Comparison of ENCODE assay signal across 8 mouse cellular contexts in genomic region chr7:141462333-141462821, GRCm38 (mm10). TPM values are rescaled to one million over a fixed set of nuclear protein-coding genes. Genes with fewer than 3 reads are reported as not detected.
DNase-seq lines count a peak whose midpoint lies in the region; ATAC-seq and TF ChIP-seq lines count a peak whose summit lies in the region.

No protein-coding gene starts in this region.

- H3K4me2 ChIP-seq in forebrain, embryonic 16.5 days (ENCODE audit: low read length): no peak overlapping the region
- peak overlapping the region; percentile 61 for H3K4me2 ChIP-seq in embryonic facial prominence, embryonic 12.5 days (replicated peaks)
- H3K4me2 ChIP-seq in hindbrain, postnatal 0 days (ENCODE audit: low read depth, low read length): peak overlapping the region; percentile 69
- H3K4me2 ChIP-seq in liver, embryonic 14.5 days (ENCODE audit: low read depth): peak overlapping the region; percentile 55
- H3K4me2 ChIP-seq in stomach, embryonic 14.5 days (replicated peaks; ENCODE audit: low read depth, low read length): peak overlapping the region; percentile 70

- WGBS in forebrain, embryonic 10.5 days: 15% methylated on average over 5 of the region's 5 CpGs
- 17% methylated on average over 5 of the region's 5 CpGs for WGBS in forebrain, embryonic 16.5 days
- 7% methylated on average over 5 of the region's 5 CpGs for WGBS in embryonic facial prominence, embryonic 12.5 days
- WGBS in hindbrain, postnatal 0 days: 20% methylated on average over 5 of the region's 5 CpGs
- 18% methylated on average over 5 of the region's 5 CpGs for WGBS in liver, embryonic 14.5 days (ENCODE audit: insufficient replicate concordance)
- WGBS in stomach, embryonic 14.5 days: 13% methylated on average over 5 of the region's 5 CpGs

- no peak for ATAC-seq in forebrain, embryonic 16.5 days
- no peak for ATAC-seq in embryonic facial prominence, embryonic 12.5 days (ENCODE audit: insufficient number of reproducible peaks, insufficient read depth, low FRiP score, low TSS enrichment)
- ATAC-seq in hindbrain, postnatal 0 days: no peak
- ATAC-seq in liver, embryonic 14.5 days (ENCODE audit: insufficient read depth): no peak
- ATAC-seq in stomach, embryonic 14.5 days (ENCODE audit: insufficient number of reproducible peaks, insufficient read depth, low FRiP score, low read depth): no peak

- no peaks in the 10 kb centered on the region for H3K9me3 ChIP-seq in forebrain, embryonic 10.5 days
- H3K9me3 ChIP-seq in forebrain, embryonic 16.5 days (ENCODE audit: control insufficient read depth, low read length): no peaks in the 10 kb centered on the region
- H3K9me3 ChIP-seq in embryonic facial prominence, embryonic 12.5 days: no peaks in the 10 kb centered on the region
- H3K9me3 ChIP-seq in hindbrain, postnatal 0 days (ENCODE audit: low read length): no peaks in the 10 kb centered on the region
- H3K9me3 ChIP-seq in liver, embryonic 14.5 days (ENCODE audit: control insufficient read depth, low read length): no peaks in the 10 kb centered on the region
- H3K9me3 ChIP-seq in stomach, embryonic 14.5 days (ENCODE audit: control insufficient read depth, low read depth, low read length): no peaks in the 10 kb centered on the region

- peaks cover 90% of the 10 kb centered on the region for H3K27me3 ChIP-seq in forebrain, embryonic 10.5 days (ENCODE audit: poor library complexity, severe bottlenecking)
- H3K27me3 ChIP-seq in forebrain, embryonic 16.5 days (replicated peaks; ENCODE audit: control insufficient read depth, insufficient read depth, low read length): peaks cover 59% of the 10 kb centered on the region
- H3K27me3 ChIP-seq in embryonic facial prominence, embryonic 12.5 days: peaks cover 81% of the 10 kb centered on the region
- H3K27me3 ChIP-seq in hindbrain, postnatal 0 days (ENCODE audit: insufficient read depth, low read length): peaks cover 29% of the 10 kb centered on the region
- H3K27me3 ChIP-seq in liver, embryonic 14.5 days (ENCODE audit: control insufficient read depth, insufficient read depth, low read length): peaks cover 63% of the 10 kb centered on the region
- H3K27me3 ChIP-seq in stomach, embryonic 14.5 days (ENCODE audit: control insufficient read depth, insufficient read depth, low read length): peaks cover 19% of the 10 kb centered on the region; the same call in 1 of the 2 replicates

- no peak for TF ChIP-seq EP300 in liver, embryonic 14.5 days (IDR thresholded peaks at IDR 0.05; ENCODE audit: low read depth)

- TF ChIP-seq CTCF in hindbrain, postnatal 0 days (IDR thresholded peaks at IDR 0.05; ENCODE audit: low read depth): no peak
- no peak for TF ChIP-seq CTCF in liver, embryonic 14.5 days (IDR thresholded peaks at IDR 0.05; ENCODE audit: low read depth)

- DNase-seq in forebrain, embryonic 10.5 days (ENCODE audit: extremely low spot score, low spot score): no peak
- no peak for DNase-seq in hindbrain, postnatal 0 days (ENCODE audit: low spot score)
- DNase-seq in liver, embryonic 14.5 days (ENCODE audit: low read depth in 3 of 3, low spot score in 3 of 3): no peak
- DNase-seq in thymus, postnatal 14 days: no peak
- DNase-seq in layer of hippocampus, postnatal 36 days: no peak

- peak overlapping the region; percentile 68; the same call in 1 of the 2 replicates for H3K27ac ChIP-seq in forebrain, embryonic 10.5 days
- H3K27ac ChIP-seq in forebrain, embryonic 16.5 days (ENCODE audit: low read length): no peak overlapping the region
- no peak overlapping the region for H3K27ac ChIP-seq in embryonic facial prominence, embryonic 12.5 days
- H3K27ac ChIP-seq in hindbrain, postnatal 0 days: no peak overlapping the region
- no peak overlapping the region for H3K27ac ChIP-seq in liver, embryonic 14.5 days
- H3K27ac ChIP-seq in stomach, embryonic 14.5 days (ENCODE audit: low read length): no peak overlapping the region

- H3K36me3 ChIP-seq in forebrain, embryonic 10.5 days (replicated peaks): peaks cover 12% of the 10 kb centered on the region
- H3K36me3 ChIP-seq in forebrain, embryonic 16.5 days (ENCODE audit: control insufficient read depth, insufficient read depth): no peaks in the 10 kb centered on the region
- no peaks in the 10 kb centered on the region for H3K36me3 ChIP-seq in embryonic facial prominence, embryonic 12.5 days
- 0 out of 2 replicates have a peak, but pooled peaks cover 4% of the 10 kb centered on the region for H3K36me3 ChIP-seq in hindbrain, postnatal 0 days (ENCODE audit: insufficient read depth, low read length)
- H3K36me3 ChIP-seq in liver, embryonic 14.5 days (replicated peaks; ENCODE audit: control insufficient read depth, insufficient read depth, low read depth): no peaks in the 10 kb centered on the region
- H3K36me3 ChIP-seq in stomach, embryonic 14.5 days (ENCODE audit: control insufficient read depth, insufficient read depth, low read length): peaks cover 6% of the 10 kb centered on the region; the same call in 1 of the 2 replicates

- peak overlapping the region; percentile 55 for H3K4me3 ChIP-seq in forebrain, embryonic 10.5 days
- no peak overlapping the region; the same call in 1 of the 2 replicates for H3K4me3 ChIP-seq in forebrain, embryonic 16.5 days (replicated peaks; ENCODE audit: low read length)
- no peak overlapping the region for H3K4me3 ChIP-seq in embryonic facial prominence, embryonic 12.5 days
- H3K4me3 ChIP-seq in hindbrain, postnatal 0 days (ENCODE audit: low read length): no peak overlapping the region
- 0 out of 4 replicates have a peak overlapping the region, but pooled peaks of 1 of the 2 experiments have one; percentile 3 for H3K4me3 ChIP-seq in liver, embryonic 14.5 days (ENCODE audit: insufficient read depth in 1 of 2, low read depth in 2 of 2, low read length in 2 of 2)
- H3K4me3 ChIP-seq in stomach, embryonic 14.5 days (ENCODE audit: low read depth, low read length): peak overlapping the region; percentile 37

- H3K4me1 ChIP-seq in forebrain, embryonic 10.5 days: peaks cover 66% of the 10 kb centered on the region
- H3K4me1 ChIP-seq in forebrain, embryonic 16.5 days (replicated peaks; ENCODE audit: control insufficient read depth, insufficient read depth, low read length): peaks cover 19% of the 10 kb centered on the region
- peaks cover 32% of the 10 kb centered on the region for H3K4me1 ChIP-seq in embryonic facial prominence, embryonic 12.5 days
- H3K4me1 ChIP-seq in hindbrain, postnatal 0 days (ENCODE audit: insufficient read depth, low read length): no peaks in the 10 kb centered on the region; the same call in 1 of the 2 replicates
- peaks cover 6 to 7% of the 10 kb centered on the region in 2 experiments for H3K4me1 ChIP-seq in liver, embryonic 14.5 days (replicated peaks; ENCODE audit: control insufficient read depth in 2 of 2, insufficient read depth in 2 of 2, low read length in 1 of 2)
- H3K4me1 ChIP-seq in stomach, embryonic 14.5 days (ENCODE audit: control insufficient read depth, insufficient read depth, low read length): peaks cover 34% of the 10 kb centered on the region

- H3K9ac ChIP-seq in forebrain, embryonic 16.5 days (replicated peaks; ENCODE audit: low read depth, low read length): no peak overlapping the region; the same call in 1 of the 2 replicates
- peak overlapping the region; percentile 41; the same call in 1 of the 2 replicates for H3K9ac ChIP-seq in embryonic facial prominence, embryonic 12.5 days
- peak overlapping the region; percentile 46; the same call in 1 of the 2 replicates for H3K9ac ChIP-seq in hindbrain, postnatal 0 days (replicated peaks; ENCODE audit: low read length)
- H3K9ac ChIP-seq in liver, embryonic 14.5 days (replicated peaks): no peak overlapping the region
- no peak overlapping the region for H3K9ac ChIP-seq in stomach, embryonic 14.5 days (replicated peaks; ENCODE audit: low read depth, low read length)

RNA-seq across cellular contexts. Expression of gene Cracr2b, which starts 1.5 kb away (rescaled TPM):
- 6.2 and 7.3 TPM in 2 replicates for polyA plus RNA-seq in forebrain, embryonic 10.5 days (2016; fragmentation: Nextera tagmentation; extraction: Ambion mirVana)
- polyA plus RNA-seq in forebrain, embryonic 16.5 days (2015; fragmentation: Nextera tagmentation; extraction: Ambion mirVana): 5.2 and 5.3 TPM in 2 replicates
- polyA plus RNA-seq in embryonic facial prominence, embryonic 12.5 days (2016; fragmentation: Nextera tagmentation; extraction: Ambion mirVana): 12.8 and 13.3 TPM in 2 replicates
- 2.1 and 5.0 TPM in 2 replicates for total RNA-seq in hindbrain, postnatal 0 days (2014; rRNA removed)
- 6.7 and 9.1 TPM in 2 replicates for polyA plus RNA-seq in hindbrain, postnatal 0 days (2015; fragmentation: Nextera tagmentation; extraction: Ambion mirVana)
- 1.3 and 2.6 TPM in 2 replicates for polyA plus RNA-seq in liver, embryonic 14.5 days (2012; rRNA removed)
- polyA plus RNA-seq in liver, embryonic 14.5 days (2014; fragmentation: Nextera tagmentation; extraction: Ambion mirVana): 0.89 and 1.9 TPM in 2 replicates
- polyA plus RNA-seq in stomach, embryonic 14.5 days (2014; fragmentation: Nextera tagmentation; extraction: Ambion mirVana): 15.5 and 20.2 TPM in 2 replicates
- total RNA-seq in layer of hippocampus, postnatal 36 days (2021): 1 to 10 TPM; 3.9 to 6.0 TPM

RNA-seq across cellular contexts. Expression of gene Cd151, which starts 4.8 kb away (rescaled TPM):
- 15.2 and 17.7 TPM in 2 replicates for polyA plus RNA-seq in forebrain, embryonic 10.5 days (2016; fragmentation: Nextera tagmentation; extraction: Ambion mirVana)
- 20.8 TPM in 2 replicates for polyA plus RNA-seq in forebrain, embryonic 16.5 days (2015; fragmentation: Nextera tagmentation; extraction: Ambion mirVana)
- 17.0 and 19.6 TPM in 2 replicates for polyA plus RNA-seq in embryonic facial prominence, embryonic 12.5 days (2016; fragmentation: Nextera tagmentation; extraction: Ambion mirVana)
- total RNA-seq in hindbrain, postnatal 0 days (2014; rRNA removed): 62.6 and 79.4 TPM in 2 replicates
- 16.1 and 18.5 TPM in 2 replicates for polyA plus RNA-seq in hindbrain, postnatal 0 days (2015; fragmentation: Nextera tagmentation; extraction: Ambion mirVana)
- polyA plus RNA-seq in liver, embryonic 14.5 days (2012; rRNA removed): 20.0 and 22.0 TPM in 2 replicates
- 12.8 and 13.8 TPM in 2 replicates for polyA plus RNA-seq in liver, embryonic 14.5 days (2014; fragmentation: Nextera tagmentation; extraction: Ambion mirVana)
- 87.0 and 94.0 TPM in 2 replicates for polyA plus RNA-seq in stomach, embryonic 14.5 days (2014; fragmentation: Nextera tagmentation; extraction: Ambion mirVana)
- total RNA-seq in layer of hippocampus, postnatal 36 days (2021): 10 to 100 TPM; 21.4 to 21.5 TPM

RNA-seq across cellular contexts. Expression of gene Pnpla2, which starts 7.4 kb away (rescaled TPM):
- 15.9 and 18.2 TPM in 2 replicates for polyA plus RNA-seq in forebrain, embryonic 10.5 days (2016; fragmentation: Nextera tagmentation; extraction: Ambion mirVana)
- 20.5 and 23.2 TPM in 2 replicates for polyA plus RNA-seq in forebrain, embryonic 16.5 days (2015; fragmentation: Nextera tagmentation; extraction: Ambion mirVana)
- 13.9 and 14.6 TPM in 2 replicates for polyA plus RNA-seq in embryonic facial prominence, embryonic 12.5 days (2016; fragmentation: Nextera tagmentation; extraction: Ambion mirVana)
- 8.5 and 10.0 TPM in 2 replicates for total RNA-seq in hindbrain, postnatal 0 days (2014; rRNA removed)
- 20.0 and 22.4 TPM in 2 replicates for polyA plus RNA-seq in hindbrain, postnatal 0 days (2015; fragmentation: Nextera tagmentation; extraction: Ambion mirVana)
- polyA plus RNA-seq in liver, embryonic 14.5 days (2012; rRNA removed): 6.7 TPM in 2 replicates
- polyA plus RNA-seq in liver, embryonic 14.5 days (2014; fragmentation: Nextera tagmentation; extraction: Ambion mirVana): 9.0 and 9.4 TPM in 2 replicates
- polyA plus RNA-seq in stomach, embryonic 14.5 days (2014; fragmentation: Nextera tagmentation; extraction: Ambion mirVana): 21.7 and 26.0 TPM in 2 replicates
- 10 to 100 TPM; 17.7 to 27.0 TPM for total RNA-seq in layer of hippocampus, postnatal 36 days (2021)

RNA-seq across cellular contexts. Expression of gene Polr2l, which starts 12.6 kb away (rescaled TPM):
- polyA plus RNA-seq in forebrain, embryonic 10.5 days (2016; fragmentation: Nextera tagmentation; extraction: Ambion mirVana): 87.0 and 95.7 TPM in 2 replicates
- polyA plus RNA-seq in forebrain, embryonic 16.5 days (2015; fragmentation: Nextera tagmentation; extraction: Ambion mirVana): 60.7 and 61.9 TPM in 2 replicates
- polyA plus RNA-seq in embryonic facial prominence, embryonic 12.5 days (2016; fragmentation: Nextera tagmentation; extraction: Ambion mirVana): 66.2 and 68.9 TPM in 2 replicates
- 25.5 and 46.1 TPM in 2 replicates for total RNA-seq in hindbrain, postnatal 0 days (2014; rRNA removed)
- 75.9 and 81.6 TPM in 2 replicates for polyA plus RNA-seq in hindbrain, postnatal 0 days (2015; fragmentation: Nextera tagmentation; extraction: Ambion mirVana)
- polyA plus RNA-seq in liver, embryonic 14.5 days (2012; rRNA removed): 10.9 and 24.6 TPM in 2 replicates
- polyA plus RNA-seq in liver, embryonic 14.5 days (2014; fragmentation: Nextera tagmentation; extraction: Ambion mirVana): 52.4 and 54.7 TPM in 2 replicates
- polyA plus RNA-seq in stomach, embryonic 14.5 days (2014; fragmentation: Nextera tagmentation; extraction: Ambion mirVana): 65.1 and 72.3 TPM in 2 replicates
- 10 to 100 TPM; 42.8 to 44.9 TPM for total RNA-seq in layer of hippocampus, postnatal 36 days (2021)

RNA-seq across cellular contexts. Expression of gene Tspan4, which starts 12.7 kb away (rescaled TPM):
- polyA plus RNA-seq in forebrain, embryonic 10.5 days (2016; fragmentation: Nextera tagmentation; extraction: Ambion mirVana): 31.4 and 37.9 TPM in 2 replicates
- polyA plus RNA-seq in forebrain, embryonic 16.5 days (2015; fragmentation: Nextera tagmentation; extraction: Ambion mirVana): 29.8 and 31.8 TPM in 2 replicates
- polyA plus RNA-seq in embryonic facial prominence, embryonic 12.5 days (2016; fragmentation: Nextera tagmentation; extraction: Ambion mirVana): 36.8 and 43.3 TPM in 2 replicates
- 101 and 119 TPM in 2 replicates for total RNA-seq in hindbrain, postnatal 0 days (2014; rRNA removed)
- 78.2 and 83.9 TPM in 2 replicates for polyA plus RNA-seq in hindbrain, postnatal 0 days (2015; fragmentation: Nextera tagmentation; extraction: Ambion mirVana)
- polyA plus RNA-seq in liver, embryonic 14.5 days (2012; rRNA removed): 32.1 and 37.4 TPM in 2 replicates
- 42.1 and 43.0 TPM in 2 replicates for polyA plus RNA-seq in liver, embryonic 14.5 days (2014; fragmentation: Nextera tagmentation; extraction: Ambion mirVana)
- polyA plus RNA-seq in stomach, embryonic 14.5 days (2014; fragmentation: Nextera tagmentation; extraction: Ambion mirVana): 72.1 and 76.7 TPM in 2 replicates
- total RNA-seq in layer of hippocampus, postnatal 36 days (2021): 10 to 100 TPM; 13.1 to 13.7 TPM

Comparison
In these comparisons a context has a peak if more than half of its experiments do, and no peak if none do; other contexts are left out.
1. H3K4me3 ChIP-seq: peak in forebrain, embryonic 10.5 days (single experiment) and stomach, embryonic 14.5 days (single experiment); none in forebrain, embryonic 16.5 days (single experiment), embryonic facial prominence, embryonic 12.5 days (single experiment) and hindbrain, postnatal 0 days (single experiment).
2. H3K9ac ChIP-seq: peak in embryonic facial prominence, embryonic 12.5 days (single experiment) and hindbrain, postnatal 0 days (single experiment); none in forebrain, embryonic 16.5 days (single experiment), liver, embryonic 14.5 days (single experiment) and stomach, embryonic 14.5 days (single experiment).